Mouse (Mus musculus) brain, adult 10 weeks (tissue): ENCODE measurements around the gene Samd1. TPM values are rescaled to one million over a fixed set of nuclear protein-coding genes. Genes with fewer than 3 reads are reported as not detected.

ENCODE experiments used
- polyA plus RNA-seq: library from polyadenylated mRNA; stranded (reverse); fragments of 350-450 nt; fragmentation: Illumina TruSeq; extraction: RNeasy Lipid Tissue Mini Kit (QIAGEN cat#74804); gene quantifications from one replicate; pipeline ENCODE4 v1.2.3, GENCODE M21; 2015; ENCODE audit warnings: low read depth, low replicate concordance

Gene Samd1
- 36.5 TPM for polyA plus RNA-seq

GRCm38 (mm10) chr8:83997511-83998141 lies at the start of gene Samd1:
Samd1 (plus strand) TSS chr8:83997672.

GRCm38 (mm10) chr8:83955106-83955957 lies 42.1 kb upstream of the Samd1 start, which contains the start of the genes Gm10644 and Asf1b:
Gm10644 (minus strand) TSS chr8:83955205.
Asf1b (plus strand) TSS chr8:83955507.

GRCm38 (mm10) chr8:83972150-83973120 lies 25.0 kb upstream of the Samd1 start, which contains the start of gene Prkaca:
Prkaca (plus strand) TSS chr8:83972993.

GRCm38 (mm10) chr8:84001281-84002000 lies 4.0 kb downstream of the Samd1 start, which contains the start of gene 1700067K01Rik:
1700067K01Rik (plus strand) TSS chr8:84001502.

GRCm38 (mm10) chr8:84011705-84012498 lies 14.4 kb downstream of the Samd1 start, which contains the start of gene 2210011C24Rik:
2210011C24Rik (minus strand) TSS chr8:84012171.

GRCm38 (mm10) chr8:84021096-84021495 lies 23.6 kb downstream of the Samd1 start, which contains the start of gene Palm3:
Palm3 (plus strand) TSS chr8:84021471.

GRCm38 (mm10) chr8:84042066-84042947 lies 44.8 kb downstream of the Samd1 start, which contains the start of gene Il27ra:
Il27ra (minus strand) TSS chr8:84042589.

GRCm38 (mm10) chr8:84044900-84045299 lies 47.4 kb downstream of the Samd1 start, which contains the start of gene Rln3:
Rln3 (minus strand) TSS chr8:84045000.

Other genes starting within 250 kb of the Samd1 start
- gene Adgrl1, start 97.6 kb upstream of the Samd1 start, polyA plus RNA-seq = 144 TPM
- gene Gm10644, start 42.5 kb upstream of the Samd1 start, polyA plus RNA-seq = 0.31 TPM
- 0.83 TPM for gene Asf1b, start 42.2 kb upstream of the Samd1 start, polyA plus RNA-seq
- gene Prkaca, start 24.7 kb upstream of the Samd1 start, polyA plus RNA-seq = 188 TPM
- gene 1700067K01Rik, start 3.8 kb downstream of the Samd1 start, polyA plus RNA-seq = not detected
- 2.7 TPM for gene 2210011C24Rik, start 14.5 kb downstream of the Samd1 start, polyA plus RNA-seq
- gene Palm3, start 23.8 kb downstream of the Samd1 start, polyA plus RNA-seq = 1.6 TPM
- gene Il27ra, start 44.9 kb downstream of the Samd1 start, polyA plus RNA-seq = not detected
- gene Rln3, start 47.3 kb downstream of the Samd1 start, polyA plus RNA-seq = 3.0 TPM
- 3.7 TPM for gene Gm10643, start 67.5 kb downstream of the Samd1 start, polyA plus RNA-seq
- 13.1 TPM for gene Rfx1, start 69.2 kb downstream of the Samd1 start, polyA plus RNA-seq
- gene Dcaf15, start 107.1 kb downstream of the Samd1 start, polyA plus RNA-seq = 18.4 TPM
- not detected for gene Podnl1, start 128.3 kb downstream of the Samd1 start, polyA plus RNA-seq
- 29.2 TPM for gene Cc2d1a, start 150.3 kb downstream of the Samd1 start, polyA plus RNA-seq
- gene 4930432K21Rik, start 150.4 kb downstream of the Samd1 start, polyA plus RNA-seq = 2.5 TPM
- gene Nanos3, start 187.5 kb downstream of the Samd1 start, polyA plus RNA-seq = not detected
- 9.6 TPM for gene Zswim4, start 239.4 kb downstream of the Samd1 start, polyA plus RNA-seq